Mouse (Mus musculus) heart, adult 2 months (tissue): ENCODE measurements at regions not wholly inside any gene's neighbourhood (a gene's known extent, or its start where the extent isn't known, plus 50 kb on each side); places are given as distances from the start of the nearest gene placed in this dataset.

Experiments used
- DNase-seq, 2 experiments: peaks; one replicate each; pipeline ENCODE4 v3.0.0; 2021
- H3K27ac ChIP-seq: fragments of 200-600 bp; 2 replicates; pipeline ENCODE4 v1.8.1; 2022
- H3K27me3 ChIP-seq: fragments of 200-500 bp; 2 replicates; pipeline ENCODE4 v1.6.1; 2012; ENCODE audit warnings: mild to moderate bottlenecking, low read length, inconsistent platforms, mixed read lengths; ENCODE audit not compliant: control insufficient read depth, insufficient read depth
- H3K36me3 ChIP-seq: fragments of 200-500 bp; 2 replicates; pipeline ENCODE4 v1.6.1; 2012; ENCODE audit warnings: low read length, inconsistent platforms; ENCODE audit not compliant: control insufficient read depth, insufficient read depth
- H3K4me1 ChIP-seq: fragments of 200-500 bp; 2 replicates; pipeline ENCODE4 v1.6.1; 2011; ENCODE audit warnings: low read length; ENCODE audit not compliant: control insufficient read depth, insufficient read depth
- H3K4me3 ChIP-seq: fragments of 200-600 bp; 2 replicates; pipeline ENCODE4 v1.8.1; 2022
- H3K79me2 ChIP-seq: fragments of 200-500 bp; replicated peaks from 2 replicates; pipeline ENCODE4 v1.6.1; 2012; ENCODE audit warnings: mild to moderate bottlenecking, inconsistent platforms, low read length, moderate library complexity, mixed read lengths; ENCODE audit not compliant: control insufficient read depth, insufficient read depth
- H3K9ac ChIP-seq: fragments of 200-500 bp; 2 replicates; pipeline ENCODE4 v1.6.1; 2012; ENCODE audit warnings: low read depth, mild to moderate bottlenecking, control low read depth, inconsistent platforms, low read length, mixed read lengths
- CTCF ChIP-seq: fragments of 200-600 bp; IDR thresholded peaks from 2 replicates; pipeline ENCODE4 v1.8.1; 2022; ENCODE audit warnings: antibody characterized with exemption, mild to moderate bottlenecking, moderate library complexity
- EP300 ChIP-seq: fragments of 200-500 bp; IDR thresholded peaks from 2 replicates; pipeline ENCODE4 v1.6.1; 2011; ENCODE audit warnings: low read depth, low read length, control low read depth; ENCODE audit not compliant: insufficient read depth
- POLR2A ChIP-seq: fragments of 200-500 bp; IDR thresholded peaks from 2 replicates; pipeline ENCODE4 v1.6.1; 2011; ENCODE audit warnings: mild to moderate bottlenecking, low read depth, low read length, control low read depth; ENCODE audit not compliant: insufficient read depth
- WGBS: fragments of 180-500 bp; shearing (Covaris S2); methylation state at CpG from one replicate; pipeline ENCODE4 v1.1.7; 2018; 5-methylcytosine and 5-hydroxymethylcytosine counted together
- intact Hi-C: fragments of 180-260 bp; cut with DNase I; formaldehyde crosslinking; loops from one replicate; pipeline ENCODE4 v1.15.1; 2025

- no peaks in the 10 kb centered on the region for H3K27me3 ChIP-seq
- peak overlapping the region; percentile 50 for H3K27ac ChIP-seq
- H3K9ac ChIP-seq, result no peak overlapping the region
- peaks cover 12% of the 10 kb centered on the region for H3K4me1 ChIP-seq
- intact Hi-C loops, result loop anchor here (5.0 kb wide), 1 partner anchor 72 kb away; the partner anchor contains the start of gene Slc38a2
- no peaks in the 10 kb centered on the region for H3K36me3 ChIP-seq
- WGBS, result 42% methylated on average over 11 of the region's 11 CpGs
- DNase-seq, result peak in 1 of 2 experiments; percentile 51
- no peaks in the 10 kb centered on the region for H3K79me2 ChIP-seq
- no peak overlapping the region for H3K4me3 ChIP-seq
- TF ChIP-seq CTCF, result no peak
- TF ChIP-seq POLR2A, result no peak
- no peak for TF ChIP-seq EP300
Measured at GRCm38 (mm10) chr15:96769751-96770150, 70.2 kb upstream of the Slc38a2 start.

- Histone ChIP-seq H3K36me3 (no peaks in the 10 kb centered on the region), H3K27me3 (no peaks in the 10 kb centered on the region), H3K4me3 (no peak overlapping the region), H3K4me1 (peaks cover 3% of the 10 kb centered on the region; the same call in 1 of the 2 replicates), H3K27ac (peak overlapping the region; percentile 50), H3K79me2 (no peaks in the 10 kb centered on the region), H3K9ac (no peak overlapping the region)
- 61% methylated on average over 19 of the region's 19 CpGs for WGBS
- DNase-seq, result peak in 1 of 2 experiments; percentile 56
- intact Hi-C loops, result no loop called here
- TF ChIP-seq CTCF, result no peak
- TF ChIP-seq POLR2A, result no peak
- no peak for TF ChIP-seq EP300
Measured at GRCm38 (mm10) chr15:96768301-96768993, 68.9 kb upstream of the Slc38a2 start.

DNA sequence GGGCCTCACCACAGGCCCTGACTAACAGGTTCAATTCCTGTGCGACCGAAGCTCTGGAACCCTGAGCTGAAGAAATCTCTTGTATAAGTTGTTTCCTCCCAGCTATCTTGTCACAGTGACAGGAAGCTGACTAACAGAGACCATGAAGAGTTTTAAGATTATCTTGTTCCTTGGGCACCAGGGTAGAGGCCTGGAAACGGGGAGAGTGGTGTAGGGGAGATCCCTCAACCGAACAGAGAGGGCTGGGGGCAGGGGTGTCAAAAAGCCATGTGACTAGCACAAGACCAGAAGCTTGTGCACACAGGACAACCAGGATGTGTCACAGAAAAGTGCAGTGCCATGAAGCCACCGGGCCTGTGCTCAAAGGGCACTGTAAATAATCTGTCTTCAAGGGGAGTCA, 67.7 kb upstream of the Slc38a2 start:
- Histone ChIP-seq H3K27ac (no peak overlapping the region), H3K27me3 (no peaks in the 10 kb centered on the region), H3K9ac (no peak overlapping the region), H3K4me3 (no peak overlapping the region), H3K4me1 (peaks cover 3% of the 10 kb centered on the region; the same call in 1 of the 2 replicates), H3K79me2 (no peaks in the 10 kb centered on the region), H3K36me3 (no peaks in the 10 kb centered on the region)
- TF ChIP-seq CTCF (no peak), POLR2A (no peak), EP300 (no peak)
- DNase-seq, result no peak
- 81% methylated on average over 5 of the region's 5 CpGs for WGBS
- intact Hi-C loops, result no loop called here

- H3K79me2 ChIP-seq, result no peaks in the 10 kb centered on the region
- WGBS, result 94% methylated on average over 9 of the region's 9 CpGs
- no peak for DNase-seq
- H3K9ac ChIP-seq, result no peak overlapping the region
- H3K27me3 ChIP-seq, result no peaks in the 10 kb centered on the region
- TF ChIP-seq CTCF (no peak), POLR2A (no peak), EP300 (no peak)
- intact Hi-C loops, result no loop called here
- H3K4me3 ChIP-seq, result no peak overlapping the region
- no peaks in the 10 kb centered on the region for H3K36me3 ChIP-seq
- no peak overlapping the region for H3K27ac ChIP-seq
- H3K4me1 ChIP-seq, result peaks cover 3% of the 10 kb centered on the region; the same call in 1 of the 2 replicates
Measured at GRCm38 (mm10) chr15:96766238-96766637, 66.7 kb upstream of the Slc38a2 start.

DNA sequence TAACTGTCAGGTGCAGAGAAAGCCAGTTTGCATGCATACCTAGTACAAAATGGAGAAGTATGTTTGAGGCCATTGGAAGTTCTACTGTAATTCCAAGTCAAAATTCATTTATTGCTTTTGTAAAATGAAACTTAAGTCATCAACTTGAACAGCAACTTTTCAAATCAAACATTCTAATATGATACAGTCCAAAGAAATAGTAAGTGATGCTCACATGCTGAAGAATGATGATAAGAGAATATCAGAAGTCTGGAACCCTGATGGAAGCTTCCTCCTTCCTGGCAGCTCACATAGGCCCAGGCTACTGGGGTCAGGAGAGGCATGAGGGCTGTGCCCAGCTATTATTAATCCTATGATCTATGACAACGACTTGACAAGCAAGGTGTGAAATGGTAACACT, 64.1 kb upstream of the Slc38a2 start:
- H3K9ac ChIP-seq, result no peak overlapping the region
- TF ChIP-seq POLR2A (no peak), CTCF (no peak), EP300 (no peak)
- intact Hi-C loops, result no loop called here

DNA sequence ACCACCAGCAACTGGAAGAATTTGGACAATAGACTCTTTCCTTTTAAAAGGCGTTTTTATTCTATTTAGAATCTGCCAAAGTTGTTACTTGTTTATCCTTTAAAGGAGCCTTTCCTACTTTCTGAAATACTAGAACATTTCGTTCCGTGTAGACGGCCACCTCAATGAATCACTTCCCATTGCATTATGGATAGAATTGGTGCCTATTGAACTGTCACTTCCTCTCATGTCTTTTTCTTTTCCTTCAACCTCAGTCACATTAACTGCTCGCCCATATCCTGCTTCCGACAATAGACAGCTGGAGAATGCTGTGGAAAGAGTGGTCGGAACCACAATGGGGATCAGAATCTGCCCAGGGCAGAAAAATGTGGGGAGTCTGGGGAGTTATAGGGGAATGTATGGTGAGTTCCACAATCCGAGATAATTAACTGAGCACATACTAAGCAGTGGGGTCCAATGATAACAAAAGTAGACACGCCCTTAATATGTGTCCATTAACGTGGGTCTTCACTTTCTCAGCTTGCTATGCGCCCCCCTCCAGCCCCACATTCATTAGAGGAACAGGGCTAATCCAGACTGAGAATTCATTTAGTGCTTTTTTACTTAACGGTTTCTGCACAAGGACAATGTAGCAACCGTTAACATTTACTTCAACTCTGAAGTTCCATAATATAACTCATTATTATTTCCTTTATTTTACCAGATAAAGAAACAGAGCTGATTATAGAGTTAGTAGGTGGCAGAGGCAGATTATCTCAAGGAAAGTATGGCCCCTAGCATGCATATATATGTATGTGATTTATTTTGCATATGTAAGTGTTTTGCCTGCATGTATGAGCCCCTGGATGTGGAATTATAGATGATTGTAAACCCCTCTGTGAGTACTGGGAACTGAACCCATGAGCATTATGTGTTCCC, 59.8 kb upstream of the Slc38a2 start:
- TF ChIP-seq CTCF, result no peak
- no peak for TF ChIP-seq POLR2A
- TF ChIP-seq EP300, result no peak
- Histone ChIP-seq H3K27ac (no peak overlapping the region), H3K27me3 (no peaks in the 10 kb centered on the region), H3K79me2 (no peaks in the 10 kb centered on the region), H3K36me3 (no peaks in the 10 kb centered on the region), H3K9ac (no peak overlapping the region), H3K4me1 (peaks cover 9% of the 10 kb centered on the region), H3K4me3 (no peak overlapping the region)
- no peak for DNase-seq
- intact Hi-C loops, result no loop called here
- 52% methylated on average over 13 of the region's 13 CpGs for WGBS

More for the DNA sequence above, 64.1 kb upstream of the Slc38a2 start:
- H3K79me2 ChIP-seq, result no peaks in the 10 kb centered on the region
- no peak overlapping the region for H3K27ac ChIP-seq
- no peaks in the 10 kb centered on the region for H3K27me3 ChIP-seq
- DNase-seq, result no peak
- H3K4me3 ChIP-seq, result no peak overlapping the region
- no peaks in the 10 kb centered on the region for H3K36me3 ChIP-seq
- WGBS, result 39% methylated on average over 1 of the region's 1 CpGs
- peaks cover under 1% of the 10 kb centered on the region; the same call in 1 of the 2 replicates for H3K4me1 ChIP-seq
